Mouse (Mus musculus) hindbrain, postnatal 0 days (tissue): ENCODE measurements around the gene Lrrc17. TPM values are rescaled to one million over a fixed set of nuclear protein-coding genes. Genes with fewer than 3 reads are reported as not detected.

Experiments
- ATAC-seq: fragments of 200-750 bp; cut with Nextera tagmentation; 2 replicates; pipeline ENCODE4 v1.8.0; 2017; ENCODE audit warnings: mild to moderate bottlenecking, moderate TSS enrichment, moderate library complexity
- DNase-seq: peaks from one replicate; pipeline ENCODE4 v3.0.0-alpha.2; 2015; ENCODE audit warnings: low spot score
- H3K27ac ChIP-seq: fragments of 300-500 bp; sonication (generic); 2 replicates; pipeline ENCODE4 v1.5.1; 2014; ENCODE audit warnings: mild to moderate bottlenecking
- H3K27me3 ChIP-seq: fragments of 300-500 bp; sonication (generic); 2 replicates; pipeline ENCODE4 v1.6.1; 2014; ENCODE audit warnings: low read length, mixed read lengths; ENCODE audit not compliant: insufficient read depth
- H3K36me3 ChIP-seq: fragments of 300-500 bp; sonication (generic); 2 replicates; pipeline ENCODE4 v1.6.1; 2014; ENCODE audit warnings: low read length, mixed read lengths; ENCODE audit not compliant: insufficient read depth
- H3K4me1 ChIP-seq: fragments of 300-500 bp; sonication (generic); 2 replicates; pipeline ENCODE4 v1.6.1; 2014; ENCODE audit warnings: antibody characterized with exemption, low read length, mixed read lengths; ENCODE audit not compliant: insufficient read depth
- H3K4me2 ChIP-seq: fragments of 300-500 bp; sonication (generic); 2 replicates; pipeline ENCODE4 v1.6.1; 2014; ENCODE audit warnings: low read depth, mild to moderate bottlenecking, low read length, moderate library complexity, mixed read lengths
- H3K4me3 ChIP-seq: fragments of 300-500 bp; sonication (generic); 2 replicates; pipeline ENCODE4 v1.5.1; 2014; ENCODE audit warnings: low read length
- H3K9ac ChIP-seq: fragments of 300-500 bp; sonication (generic); replicated peaks from 2 replicates; pipeline ENCODE4 v1.6.1; 2014; ENCODE audit warnings: mild to moderate bottlenecking, low read length, moderate library complexity, mixed read lengths
- H3K9me3 ChIP-seq: fragments of 300-500 bp; sonication (generic); 2 replicates; pipeline ENCODE4 v1.6.1; 2016; ENCODE audit warnings: low read length, mixed read lengths
- CTCF ChIP-seq: IDR thresholded peaks from 2 replicates; pipeline ENCODE4 v1.5.1; 2016; ENCODE audit warnings: antibody characterized with exemption, control low read depth, low read depth
- WGBS: fragments of 180-500 bp; shearing (Covaris S2); extraction: QIAGEN DNeasy Blood & Tissue Kit; methylation state at CpG from one replicate; pipeline ENCODE4 v1.1.7; 2014; 5-methylcytosine and 5-hydroxymethylcytosine counted together
- polyA plus RNA-seq: library from polyadenylated mRNA; unstranded; fragments of >200 nt; fragmentation: Nextera tagmentation; extraction: Ambion mirVana; gene quantifications from 2 replicates; pipeline ENCODE4 v1.2.1, GENCODE M21; 2015
- total RNA-seq: library from RNA; depleted of rRNA; stranded (reverse); fragments of >200 nt; gene quantifications from 2 replicates; pipeline ENCODE4 v1.2.3, GENCODE M21; 2014

Lrrc17 gene
- total and polyA plus RNA-seq, 2 experiments from 2014 or later: 1.9 to 3.9 TPM

- TF ChIP-seq CTCF: no peak
- Histone ChIP-seq H3K9me3 (no peaks in the 10 kb centered on the region), H3K4me2 (no peak overlapping the region), H3K9ac (no peak overlapping the region), H3K27ac (no peak overlapping the region), H3K27me3 (no peaks in the 10 kb centered on the region), H3K4me1 (no peaks in the 10 kb centered on the region), H3K4me3 (no peak overlapping the region), H3K36me3 (no peaks in the 10 kb centered on the region)
- WGBS: 85% methylated on average over 2 of the region's 2 CpGs
- DNase-seq (no peak), ATAC-seq (no peak)
Measured at GRCm38 (mm10) chr5:21500941-21501340, 42.4 kb upstream of the Lrrc17 start.

GRCm38 (mm10) chr5:21502936-21503610 lies 40.3 kb upstream of the Lrrc17 start:
- H3K36me3 ChIP-seq: no peaks in the 10 kb centered on the region
- H3K4me3 ChIP-seq: no peak overlapping the region
- 92% methylated on average over 13 of the region's 13 CpGs for WGBS
- no peak overlapping the region for H3K9ac ChIP-seq
- no peaks in the 10 kb centered on the region for H3K4me1 ChIP-seq
- ATAC-seq (no peak), DNase-seq (no peak)
- no peak overlapping the region for H3K27ac ChIP-seq
- H3K4me2 ChIP-seq: no peak overlapping the region
- H3K27me3 ChIP-seq: no peaks in the 10 kb centered on the region
- H3K9me3 ChIP-seq: no peaks in the 10 kb centered on the region
- TF ChIP-seq CTCF: no peak

DNA sequence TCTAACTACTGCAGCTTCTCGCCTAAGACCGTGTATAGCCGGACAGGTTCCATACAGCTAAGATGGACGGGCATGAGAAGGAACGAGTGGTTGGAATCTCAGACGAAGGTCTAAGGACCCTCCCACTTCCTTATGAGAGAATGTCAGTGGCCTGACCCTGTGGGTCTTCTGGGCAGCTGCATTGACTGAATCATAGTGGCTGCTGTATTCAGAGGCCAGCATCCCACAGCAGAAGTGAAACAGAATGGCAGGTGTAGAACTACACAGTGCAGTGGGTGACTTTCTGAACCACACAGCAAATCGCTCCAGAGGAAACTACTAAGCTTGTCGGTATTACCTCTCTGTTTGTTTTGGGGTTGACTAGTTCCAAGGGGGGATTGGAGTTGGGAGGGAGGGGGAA lies 38.2 kb upstream of the Lrrc17 start:
- DNase-seq (no peak), ATAC-seq (no peak)
- WGBS: 78% methylated on average over 8 of the region's 8 CpGs
- Histone ChIP-seq H3K9ac (no peak overlapping the region), H3K4me1 (no peaks in the 10 kb centered on the region), H3K4me2 (no peak overlapping the region), H3K36me3 (no peaks in the 10 kb centered on the region), H3K27ac (no peak overlapping the region), H3K9me3 (no peaks in the 10 kb centered on the region), H3K27me3 (no peaks in the 10 kb centered on the region), H3K4me3 (no peak overlapping the region)
- no peak for TF ChIP-seq CTCF

DNA sequence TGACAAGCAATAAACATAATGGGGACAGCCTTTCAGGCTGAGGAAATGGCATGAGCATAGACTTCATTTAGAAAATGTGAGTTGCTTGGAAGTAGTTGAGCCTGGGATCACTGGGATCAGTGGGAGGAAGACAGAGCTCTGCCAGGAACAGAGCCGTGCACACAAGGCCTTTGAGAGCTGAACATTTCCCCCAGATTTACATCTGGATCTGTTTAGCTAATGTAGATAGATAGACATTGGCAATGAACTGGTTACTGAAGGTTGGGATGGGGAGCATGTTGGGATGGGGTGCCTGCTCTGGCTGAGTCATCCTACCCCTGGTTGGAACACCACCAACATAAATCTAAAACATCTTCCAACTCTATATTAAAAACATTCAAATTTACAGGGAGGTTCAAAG lies 36.5 kb upstream of the Lrrc17 start:
- no peaks in the 10 kb centered on the region for H3K4me1 ChIP-seq
- H3K27ac ChIP-seq: no peak overlapping the region
- WGBS: 92% methylated on average over 1 of the region's 1 CpGs
- no peak overlapping the region for H3K4me2 ChIP-seq
- H3K4me3 ChIP-seq: no peak overlapping the region
- TF ChIP-seq CTCF: no peak
- H3K36me3 ChIP-seq: no peaks in the 10 kb centered on the region
- ATAC-seq (no peak), DNase-seq (no peak)
- no peaks in the 10 kb centered on the region for H3K9me3 ChIP-seq
- no peaks in the 10 kb centered on the region for H3K27me3 ChIP-seq
- no peak overlapping the region for H3K9ac ChIP-seq

DNA sequence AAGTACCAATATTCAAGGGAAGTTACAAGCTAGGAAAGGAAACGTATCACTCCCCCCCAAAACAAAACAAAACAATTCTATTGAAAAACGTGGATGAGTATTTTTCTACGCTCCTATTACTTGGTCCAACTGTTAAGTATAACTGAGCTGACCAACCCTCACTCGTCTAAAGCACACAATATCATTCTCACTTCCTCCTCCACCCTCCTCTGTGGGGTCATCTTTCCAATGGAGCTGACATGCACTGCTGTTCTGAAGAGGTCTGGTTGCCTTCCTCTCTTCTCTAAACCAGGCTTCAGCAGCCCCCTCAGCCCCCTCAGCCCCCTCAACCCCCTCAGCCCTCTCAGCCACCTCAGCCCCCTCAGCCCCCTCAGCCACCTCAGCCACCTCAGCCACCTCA lies 33.6 kb upstream of the Lrrc17 start:
- Histone ChIP-seq H3K9me3 (no peaks in the 10 kb centered on the region), H3K27me3 (no peaks in the 10 kb centered on the region), H3K4me2 (no peak overlapping the region), H3K9ac (no peak overlapping the region), H3K27ac (no peak overlapping the region), H3K36me3 (no peaks in the 10 kb centered on the region), H3K4me3 (no peak overlapping the region), H3K4me1 (no peaks in the 10 kb centered on the region)
- 74% methylated on average over 4 of the region's 4 CpGs for WGBS
- DNase-seq (no peak), ATAC-seq (no peak)
- TF ChIP-seq CTCF: no peak

DNA sequence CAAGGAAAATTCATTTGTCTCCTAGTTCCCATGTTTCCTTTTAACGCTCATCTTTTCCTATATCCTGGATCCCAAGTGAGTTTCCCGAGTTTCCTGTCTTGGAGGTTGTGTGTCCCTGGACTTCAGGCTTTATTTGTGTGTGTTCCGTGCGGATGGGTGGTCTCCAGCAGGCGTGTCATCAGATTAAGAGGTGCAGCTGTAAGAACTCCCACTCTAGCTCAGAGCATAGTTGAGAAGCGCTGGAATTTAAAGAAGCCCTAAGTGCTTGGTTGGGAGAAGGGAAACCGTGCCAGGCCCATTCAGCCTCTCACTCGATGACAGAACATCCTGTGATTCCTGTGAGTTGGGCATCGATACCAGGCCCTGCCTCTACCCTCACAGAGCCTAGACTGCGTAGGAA lies 30.0 kb upstream of the Lrrc17 start:
- Histone ChIP-seq H3K36me3 (no peaks in the 10 kb centered on the region), H3K4me1 (no peaks in the 10 kb centered on the region), H3K4me2 (no peak overlapping the region), H3K27me3 (no peaks in the 10 kb centered on the region), H3K9ac (no peak overlapping the region), H3K27ac (no peak overlapping the region), H3K4me3 (no peak overlapping the region), H3K9me3 (no peaks in the 10 kb centered on the region)
- DNase-seq: no peak
- TF ChIP-seq CTCF: no peak
- 55% methylated on average over 10 of the region's 10 CpGs for WGBS
- no peak for ATAC-seq

DNA sequence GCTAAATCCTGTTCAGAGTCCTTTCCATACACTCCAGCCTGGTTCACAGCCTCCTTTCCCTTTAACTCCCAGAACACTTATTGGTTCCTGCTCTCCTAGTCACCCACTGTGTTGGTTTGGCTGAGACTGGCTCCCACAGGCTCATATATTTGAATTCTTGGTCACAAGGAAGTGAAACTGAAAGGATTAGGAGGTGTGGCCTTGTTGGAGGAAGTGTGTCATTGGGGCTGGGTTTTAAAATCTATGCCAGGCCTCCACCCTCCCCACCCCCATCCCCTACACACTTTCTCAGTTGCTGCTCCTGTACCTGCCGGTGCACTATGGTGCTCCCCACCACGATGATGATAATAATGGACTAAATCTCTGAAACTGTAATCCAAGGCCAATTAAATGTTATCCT lies 25.8 kb upstream of the Lrrc17 start:
- WGBS: 100% methylated on average over 2 of the region's 2 CpGs
- Histone ChIP-seq H3K9ac (no peak overlapping the region), H3K4me3 (no peak overlapping the region), H3K4me2 (no peak overlapping the region), H3K4me1 (no peaks in the 10 kb centered on the region), H3K36me3 (no peaks in the 10 kb centered on the region), H3K27me3 (no peaks in the 10 kb centered on the region), H3K27ac (no peak overlapping the region), H3K9me3 (no peaks in the 10 kb centered on the region)
- DNase-seq: no peak
- no peak for TF ChIP-seq CTCF
- no peak for ATAC-seq
